Mouse (Mus musculus) cortical plate, adult 2 months (tissue): ENCODE measurements around the gene Elf2. TPM values are rescaled to one million over a fixed set of nuclear protein-coding genes. Genes with fewer than 3 reads are reported as not detected.
"Not testable (repeated sequence)": the region's sequence is repeated elsewhere in the genome, so short reads cannot be mapped to it uniquely, and the experiment has no call there.

Source experiments
- H3K27ac ChIP-seq: fragments of 200-500 bp; 2 replicates; pipeline ENCODE4 v1.5.1; 2012; ENCODE audit warnings: low read length, control low read depth, inconsistent platforms; ENCODE audit not compliant: insufficient read depth
- H3K4me1 ChIP-seq: fragments of 200-500 bp; 2 replicates; pipeline ENCODE4 v1.6.1; 2011; ENCODE audit warnings: low read length; ENCODE audit not compliant: control insufficient read depth, insufficient read depth
- H3K4me3 ChIP-seq: fragments of 200-500 bp; 2 replicates; pipeline ENCODE4 v1.5.1; 2011; ENCODE audit warnings: mild to moderate bottlenecking, low read length, control low read depth; ENCODE audit not compliant: insufficient read depth
- CTCF ChIP-seq: fragments of 200-500 bp; IDR thresholded peaks from 2 replicates; pipeline ENCODE4 v1.5.1; 2011; ENCODE audit warnings: mild to moderate bottlenecking, control low read depth, low read length; ENCODE audit not compliant: insufficient read depth; ENCODE audit errors: extremely low read depth
- POLR2A ChIP-seq: fragments of 200-500 bp; IDR thresholded peaks from 2 replicates; pipeline ENCODE4 v1.6.1; 2011; ENCODE audit warnings: mild to moderate bottlenecking, low read length, control low read depth; ENCODE audit not compliant: insufficient read depth; ENCODE audit errors: extremely low read depth
- polyA plus RNA-seq: library from polyadenylated mRNA; depleted of rRNA; stranded (reverse); fragments of >200 nt; gene quantifications from 2 replicates; pipeline ENCODE4 v1.2.3, GENCODE M21; 2012

Gene Elf2
- polyA plus RNA-seq, 1 experiment = 25.9 TPM

GRCm38 (mm10) chr3:51361066-51361465, 20.6 kb upstream of the Elf2 start:
- 0 out of 2 replicates have a peak, but pooled peaks cover 2% of the 10 kb centered on the region for H3K4me1 ChIP-seq
- H3K4me3 ChIP-seq = no peak overlapping the region
- H3K27ac ChIP-seq = no peak overlapping the region
- TF ChIP-seq CTCF (no peak), POLR2A (no peak)

GRCm38 (mm10) chr3:51359558-51360307, 19.3 kb upstream of the Elf2 start:
- no peak overlapping the region for H3K27ac ChIP-seq
- H3K4me1 ChIP-seq = 0 out of 2 replicates have a peak, but pooled peaks cover 2% of the 10 kb centered on the region
- TF ChIP-seq POLR2A = no peak
- no peak for TF ChIP-seq CTCF
- no peak overlapping the region for H3K4me3 ChIP-seq

- no peaks in the 10 kb centered on the region for H3K4me1 ChIP-seq
- no peak overlapping the region for H3K27ac ChIP-seq
- peak overlapping the region; percentile 46 for H3K4me3 ChIP-seq
- TF ChIP-seq CTCF (no peak), POLR2A (no peak)
These were observed 18.4 kb upstream of the Elf2 start for GRCm38 (mm10) chr3:51358660-51359557.

GRCm38 (mm10) chr3:51358181-51358580, 17.7 kb upstream of the Elf2 start:
- Histone ChIP-seq H3K4me1 (no peaks in the 10 kb centered on the region), H3K4me3 (peak overlapping the region; percentile 46)
- TF ChIP-seq CTCF = no peak
- no peak for TF ChIP-seq POLR2A

GRCm38 (mm10) chr3:51357624-51358023, 17.2 kb upstream of the Elf2 start:
- Histone ChIP-seq H3K4me1 (no peaks in the 10 kb centered on the region), H3K4me3 (peak overlapping the region; percentile 46; the same call in 1 of the 2 replicates), H3K27ac (no peak overlapping the region)
- TF ChIP-seq POLR2A (no peak), CTCF (no peak)

More at GRCm38 (mm10) chr3:51358181-51358580, 17.7 kb upstream of the Elf2 start:
- H3K27ac ChIP-seq = no peak overlapping the region

- H3K4me3 ChIP-seq = no peak overlapping the region
- H3K4me1 ChIP-seq = no peaks in the 10 kb centered on the region
- TF ChIP-seq POLR2A (no peak), CTCF (no peak)
- H3K27ac ChIP-seq = no peak overlapping the region
These were observed 16.6 kb upstream of the Elf2 start for GRCm38 (mm10) chr3:51357078-51357477.

GRCm38 (mm10) chr3:51354956-51355355, 14.5 kb upstream of the Elf2 start:
- not testable (repeated sequence) for H3K4me1 ChIP-seq, H3K27ac ChIP-seq, H3K4me3 ChIP-seq

GRCm38 (mm10) chr3:51354034-51354427, 13.6 kb upstream of the Elf2 start:
- TF ChIP-seq POLR2A (no peak), CTCF (no peak)
- Histone ChIP-seq H3K27ac (no peak overlapping the region), H3K4me3 (no peak overlapping the region), H3K4me1 (no peaks in the 10 kb centered on the region)

GRCm38 (mm10) chr3:51353325-51354033, 13.0 kb upstream of the Elf2 start:
- TF ChIP-seq CTCF (peak; percentile 65), POLR2A (no peak)
- Histone ChIP-seq H3K4me1 (no peaks in the 10 kb centered on the region), H3K4me3 (no peak overlapping the region), H3K27ac (no peak overlapping the region)
